Comparison of ENCODE assay signal across 22 mouse cellular contexts in genomic region chr13:105378587-105378986, GRCm38 (mm10).
DNase-seq lines count a peak whose midpoint lies in the region; ATAC-seq lines count a peak whose summit lies in the region.
"Had no signal": no experiment of that assay in that cellular context is flagged by ENCODE, and none has a peak within 500 bp of the region (broad histone marks: within the 10 kb centered on the region; RNA-seq: fewer than 3 reads in every experiment).

No protein-coding gene starts in this region.

- 0 out of 2 replicates have a peak, but pooled peaks cover 2% of the 10 kb centered on the region for H3K4me1 ChIP-seq in forebrain, embryonic 13.5 days
- no peaks in the 10 kb centered on the region; the same call in 1 of the 2 replicates for H3K4me1 ChIP-seq in forebrain, embryonic 12.5 days
- 0 out of 2 replicates have a peak, but pooled peaks cover 2% of the 10 kb centered on the region for H3K4me1 ChIP-seq in forebrain, embryonic 16.5 days (replicated peaks; ENCODE audit: control insufficient read depth, insufficient read depth, low read length)
- H3K4me1 ChIP-seq in forebrain, embryonic 10.5 days, result no peaks in the 10 kb centered on the region
- no peaks in the 10 kb centered on the region for H3K4me1 ChIP-seq in midbrain, embryonic 13.5 days (replicated peaks)
- H3K4me1 ChIP-seq in midbrain, embryonic 16.5 days (ENCODE audit: control insufficient read depth, insufficient read depth, low read length), result no peaks in the 10 kb centered on the region
- no peaks in the 10 kb centered on the region for H3K4me1 ChIP-seq in limb, embryonic 10.5 days
- H3K4me1 ChIP-seq: heart, embryonic 12.5 days; heart, embryonic 15.5 days; hindbrain, embryonic 15.5 days; intestine, embryonic 15.5 days had no signal

- no peak overlapping the region for H3K27ac ChIP-seq in forebrain, embryonic 13.5 days
- H3K27ac ChIP-seq in forebrain, embryonic 12.5 days, result no peak overlapping the region
- H3K27ac ChIP-seq in forebrain, embryonic 16.5 days (ENCODE audit: low read length), result no peak overlapping the region
- H3K27ac ChIP-seq in forebrain, embryonic 10.5 days, result no peak overlapping the region
- no peak overlapping the region for H3K27ac ChIP-seq in midbrain, embryonic 13.5 days
- H3K27ac ChIP-seq in midbrain, embryonic 16.5 days (ENCODE audit: low read length), result no peak overlapping the region
- H3K27ac ChIP-seq in limb, embryonic 10.5 days, result no peak overlapping the region
- H3K27ac ChIP-seq: heart, embryonic 15.5 days; hindbrain, embryonic 15.5 days; intestine, embryonic 15.5 days had no signal

- no peak for DNase-seq in forebrain, embryonic 10.5 days (ENCODE audit: extremely low spot score, low spot score)
- DNase-seq in limb, embryonic 10.5 days (ENCODE audit: low spot score), result no peak
- no peak for DNase-seq in spleen, adult 12 weeks (ENCODE audit: low spot score)
- DNase-seq: adrenal gland, adult 8-10 months; adrenal gland, postnatal 25 days; cerebellum, adult 18-20 months; cerebellum, adult 9-10 months; cerebellum, postnatal 14 days; gastrocnemius, postnatal 25 days; heart, adult 18-20 months; heart, postnatal 10 days; heart, postnatal 4 days had no signal

- H3K4me2 ChIP-seq in forebrain, embryonic 13.5 days, result no peak overlapping the region
- no peak overlapping the region for H3K4me2 ChIP-seq in forebrain, embryonic 12.5 days
- no peak overlapping the region for H3K4me2 ChIP-seq in forebrain, embryonic 16.5 days (ENCODE audit: low read length)
- no peak overlapping the region for H3K4me2 ChIP-seq in midbrain, embryonic 13.5 days (replicated peaks)
- no peak overlapping the region for H3K4me2 ChIP-seq in midbrain, embryonic 16.5 days (ENCODE audit: low read length)
- H3K4me2 ChIP-seq: heart, embryonic 12.5 days; heart, embryonic 15.5 days; hindbrain, embryonic 15.5 days; intestine, embryonic 15.5 days had no signal

- H3K9ac ChIP-seq in forebrain, embryonic 13.5 days, result no peak overlapping the region
- H3K9ac ChIP-seq in forebrain, embryonic 12.5 days, result no peak overlapping the region
- no peak overlapping the region for H3K9ac ChIP-seq in forebrain, embryonic 16.5 days (replicated peaks; ENCODE audit: low read depth, low read length)
- H3K9ac ChIP-seq in midbrain, embryonic 13.5 days (replicated peaks), result no peak overlapping the region
- no peak overlapping the region for H3K9ac ChIP-seq in midbrain, embryonic 16.5 days (ENCODE audit: low read depth, low read length)
- H3K9ac ChIP-seq: heart, embryonic 12.5 days; heart, embryonic 15.5 days; hindbrain, embryonic 15.5 days; intestine, embryonic 15.5 days had no signal

- WGBS in forebrain, embryonic 13.5 days, result 86% methylated on average over 9 of the region's 9 CpGs
- WGBS in forebrain, embryonic 12.5 days, result 85% methylated on average over 9 of the region's 9 CpGs
- 80% methylated on average over 9 of the region's 9 CpGs for WGBS in forebrain, embryonic 16.5 days
- WGBS in forebrain, embryonic 10.5 days, result 83% methylated on average over 9 of the region's 9 CpGs
- WGBS in midbrain, embryonic 13.5 days, result 85% methylated on average over 9 of the region's 9 CpGs
- 76% methylated on average over 9 of the region's 9 CpGs for WGBS in midbrain, embryonic 16.5 days
- WGBS in limb, embryonic 10.5 days, result 83% methylated on average over 9 of the region's 9 CpGs

- H3K4me3 ChIP-seq in forebrain, embryonic 13.5 days, result no peak overlapping the region
- H3K4me3 ChIP-seq in forebrain, embryonic 12.5 days (replicated peaks), result no peak overlapping the region
- no peak overlapping the region for H3K4me3 ChIP-seq in forebrain, embryonic 16.5 days (replicated peaks; ENCODE audit: low read length)
- H3K4me3 ChIP-seq in forebrain, embryonic 10.5 days, result no peak overlapping the region
- H3K4me3 ChIP-seq in midbrain, embryonic 13.5 days (replicated peaks), result no peak overlapping the region
- no peak overlapping the region for H3K4me3 ChIP-seq in midbrain, embryonic 16.5 days (ENCODE audit: low read depth, low read length)
- no peak overlapping the region for H3K4me3 ChIP-seq in limb, embryonic 10.5 days
- H3K4me3 ChIP-seq: heart, embryonic 12.5 days; heart, embryonic 15.5 days; hindbrain, embryonic 15.5 days; intestine, embryonic 15.5 days had no signal

- peak; percentile 29; the same call in 1 of the 2 replicates for ATAC-seq in forebrain, embryonic 13.5 days
- ATAC-seq in forebrain, embryonic 12.5 days (ENCODE audit: low FRiP score), result no peak; the same call in 1 of the 2 replicates
- peak; percentile 54; the same call in 1 of the 2 replicates for ATAC-seq in forebrain, embryonic 16.5 days
- peak; percentile 53; the same call in 1 of the 2 replicates for ATAC-seq in midbrain, embryonic 13.5 days
- ATAC-seq in midbrain, embryonic 16.5 days, result no peak
- ATAC-seq: activated CD4-positive, CD25-positive, alpha-beta regulatory T cell, adult 4 months; intestine, embryonic 15.5 days had no signal

- no peaks in the 10 kb centered on the region for H3K27me3 ChIP-seq in forebrain, embryonic 13.5 days
- no peaks in the 10 kb centered on the region for H3K27me3 ChIP-seq in forebrain, embryonic 12.5 days
- H3K27me3 ChIP-seq in forebrain, embryonic 16.5 days (replicated peaks; ENCODE audit: control insufficient read depth, insufficient read depth, low read length), result no peaks in the 10 kb centered on the region
- H3K27me3 ChIP-seq in forebrain, embryonic 10.5 days (ENCODE audit: poor library complexity, severe bottlenecking), result no peaks in the 10 kb centered on the region
- no peaks in the 10 kb centered on the region for H3K27me3 ChIP-seq in midbrain, embryonic 13.5 days
- H3K27me3 ChIP-seq in midbrain, embryonic 16.5 days (ENCODE audit: control insufficient read depth, insufficient read depth, low read depth, low read length), result no peaks in the 10 kb centered on the region
- no peaks in the 10 kb centered on the region for H3K27me3 ChIP-seq in limb, embryonic 10.5 days (ENCODE audit: low read depth, poor library complexity, severe bottlenecking)
- H3K27me3 ChIP-seq: heart, embryonic 12.5 days; heart, embryonic 15.5 days; hindbrain, embryonic 15.5 days; intestine, embryonic 15.5 days had no signal

- no peaks in the 10 kb centered on the region for H3K36me3 ChIP-seq in forebrain, embryonic 13.5 days (ENCODE audit: poor library complexity, severe bottlenecking)
- no peaks in the 10 kb centered on the region for H3K36me3 ChIP-seq in forebrain, embryonic 12.5 days (replicated peaks)
- no peaks in the 10 kb centered on the region for H3K36me3 ChIP-seq in forebrain, embryonic 16.5 days (ENCODE audit: control insufficient read depth, insufficient read depth)
- no peaks in the 10 kb centered on the region for H3K36me3 ChIP-seq in forebrain, embryonic 10.5 days (replicated peaks)
- H3K36me3 ChIP-seq in midbrain, embryonic 13.5 days, result no peaks in the 10 kb centered on the region
- no peaks in the 10 kb centered on the region for H3K36me3 ChIP-seq in midbrain, embryonic 16.5 days (ENCODE audit: control insufficient read depth, insufficient read depth, low read length)
- no peaks in the 10 kb centered on the region for H3K36me3 ChIP-seq in limb, embryonic 10.5 days
- H3K36me3 ChIP-seq: heart, embryonic 12.5 days; heart, embryonic 15.5 days; hindbrain, embryonic 15.5 days; intestine, embryonic 15.5 days had no signal

- no peaks in the 10 kb centered on the region for H3K9me3 ChIP-seq in forebrain, embryonic 13.5 days (replicated peaks)
- H3K9me3 ChIP-seq in forebrain, embryonic 12.5 days, result no peaks in the 10 kb centered on the region
- H3K9me3 ChIP-seq in forebrain, embryonic 16.5 days (ENCODE audit: control insufficient read depth, low read length), result no peaks in the 10 kb centered on the region
- H3K9me3 ChIP-seq in forebrain, embryonic 10.5 days, result no peaks in the 10 kb centered on the region
- H3K9me3 ChIP-seq in midbrain, embryonic 13.5 days, result no peaks in the 10 kb centered on the region
- no peaks in the 10 kb centered on the region for H3K9me3 ChIP-seq in midbrain, embryonic 16.5 days (replicated peaks; ENCODE audit: control insufficient read depth, low read length, poor library complexity, severe bottlenecking)
- H3K9me3 ChIP-seq in limb, embryonic 10.5 days (replicated peaks), result no peaks in the 10 kb centered on the region
- H3K9me3 ChIP-seq: heart, embryonic 12.5 days; heart, embryonic 15.5 days; hindbrain, embryonic 15.5 days; intestine, embryonic 15.5 days had no signal

Comparison
In these comparisons a context has a peak if more than half of its experiments do, and no peak if none do; other contexts are left out.
1. ATAC-seq: peak in forebrain, embryonic 13.5 days (single experiment), forebrain, embryonic 16.5 days (single experiment) and midbrain, embryonic 13.5 days (single experiment); none in forebrain, embryonic 12.5 days (single experiment) and midbrain, embryonic 16.5 days (single experiment).